8 mouse cellular contexts compared by ENCODE assay signal in the genomic region with DNA sequence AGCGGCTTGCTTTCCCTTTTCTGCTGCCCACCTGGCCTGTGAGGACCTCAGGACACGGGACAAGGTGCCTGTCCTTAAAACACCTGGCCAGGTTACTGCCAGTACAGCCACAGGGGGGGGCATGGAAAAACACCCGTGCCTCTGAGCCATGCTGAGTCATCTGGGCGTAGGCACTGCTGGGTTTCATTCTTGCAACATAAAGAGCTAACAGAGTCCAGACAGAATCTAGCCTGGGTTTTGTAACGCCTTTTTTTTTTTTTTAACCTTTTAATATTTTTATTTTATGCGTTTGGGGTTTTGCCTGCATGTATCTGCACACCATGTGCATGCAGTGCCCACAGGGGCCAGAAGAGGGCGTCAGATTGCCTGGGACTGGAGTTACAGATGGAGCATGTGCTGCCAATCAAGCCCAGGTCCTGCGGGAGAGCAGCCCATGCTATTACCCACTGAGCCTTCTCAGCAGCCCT. TPM values are rescaled to one million over a fixed set of nuclear protein-coding genes. Genes with fewer than 3 reads are reported as not detected.
A peak's percentile ranks its signal among the peaks of the same experiment; 100 is the strongest.
DNase-seq lines count a peak whose midpoint lies in the region; ATAC-seq and TF ChIP-seq lines count a peak whose summit lies in the region.

No protein-coding gene starts in this region.

- no peaks in the 10 kb centered on the region for H3K9me3 ChIP-seq in kidney, embryonic 15.5 days (replicated peaks)
- H3K9me3 ChIP-seq in intestine, embryonic 15.5 days, result no peaks in the 10 kb centered on the region
- H3K9me3 ChIP-seq in midbrain, embryonic 10.5 days (replicated peaks), result no peaks in the 10 kb centered on the region

- no peaks in the 10 kb centered on the region for H3K27me3 ChIP-seq in kidney, adult 2 months (replicated peaks; ENCODE audit: control insufficient read depth, insufficient read depth, low read length)
- no peaks in the 10 kb centered on the region for H3K27me3 ChIP-seq in kidney, embryonic 15.5 days
- no peaks in the 10 kb centered on the region for H3K27me3 ChIP-seq in intestine, embryonic 15.5 days (replicated peaks)
- H3K27me3 ChIP-seq in midbrain, embryonic 10.5 days (ENCODE audit: low read depth, poor library complexity, severe bottlenecking), result no peaks in the 10 kb centered on the region

- no peak overlapping the region for H3K4me3 ChIP-seq in kidney, adult 2 months (ENCODE audit: insufficient read depth, low read depth, low read length)
- H3K4me3 ChIP-seq in kidney, embryonic 15.5 days (replicated peaks), result no peak overlapping the region
- H3K4me3 ChIP-seq in intestine, embryonic 15.5 days (replicated peaks), result no peak overlapping the region
- H3K4me3 ChIP-seq in midbrain, embryonic 10.5 days, result no peak overlapping the region

- H3K4me1 ChIP-seq in kidney, adult 2 months (ENCODE audit: control insufficient read depth, insufficient read depth, low read length), result no peaks in the 10 kb centered on the region
- H3K4me1 ChIP-seq in kidney, embryonic 15.5 days, result no peaks in the 10 kb centered on the region
- H3K4me1 ChIP-seq in intestine, embryonic 15.5 days (replicated peaks), result 0 out of 2 replicates have a peak, but pooled peaks cover 5% of the 10 kb centered on the region
- no peaks in the 10 kb centered on the region for H3K4me1 ChIP-seq in midbrain, embryonic 10.5 days

- TF ChIP-seq CTCF in kidney, adult 2 months (conservative IDR thresholded peaks at IDR 0.05; ENCODE audit: insufficient read depth, insufficient read length, low read depth, low read length), result 0 out of 2 replicates have a peak, but pooled peaks have one; percentile 12

- ATAC-seq in kidney, embryonic 15.5 days (replicated peaks; ENCODE audit: low FRiP score), result no peak
- ATAC-seq in intestine, embryonic 15.5 days, result peak; percentile 81
- peak; percentile 89 for ATAC-seq in megakaryocyte progenitor cell, adult 5-6 weeks (replicated peaks; ENCODE audit: poor library complexity)

- WGBS in kidney, adult 2 months, result 59% methylated on average over 8 of the region's 8 CpGs
- WGBS in kidney, embryonic 15.5 days, result 74% methylated on average over 8 of the region's 8 CpGs
- WGBS in intestine, embryonic 15.5 days, result 57% methylated on average over 8 of the region's 8 CpGs
- WGBS in midbrain, embryonic 10.5 days, result 74% methylated on average over 8 of the region's 8 CpGs

- no peak overlapping the region for H3K9ac ChIP-seq in kidney, embryonic 15.5 days
- no peak overlapping the region for H3K9ac ChIP-seq in intestine, embryonic 15.5 days

- no peak overlapping the region for H3K27ac ChIP-seq in kidney, adult 2 months (ENCODE audit: insufficient read depth, low read depth, low read length)
- H3K27ac ChIP-seq in kidney, embryonic 15.5 days, result no peak overlapping the region
- H3K27ac ChIP-seq in intestine, embryonic 15.5 days, result no peak overlapping the region
- no peak overlapping the region for H3K27ac ChIP-seq in midbrain, embryonic 10.5 days (replicated peaks)

- peak; percentile 39 for DNase-seq in kidney, adult 2 months
- DNase-seq in WW6 (ENCODE audit: low read depth, low spot score), result peak; percentile 68
- DNase-seq in layer of hippocampus, adult 8-10 months (ENCODE audit: low spot score in 2 of 2), result no peak
- no peak for DNase-seq in embryo, embryonic 9.5 days (ENCODE audit: extremely low spot score)
- no peak for DNase-seq in midbrain, embryonic 10.5 days (ENCODE audit: low spot score)

- H3K36me3 ChIP-seq in kidney, adult 2 months (ENCODE audit: control insufficient read depth, insufficient read depth, low read length), result no peaks in the 10 kb centered on the region
- H3K36me3 ChIP-seq in kidney, embryonic 15.5 days, result no peaks in the 10 kb centered on the region
- no peaks in the 10 kb centered on the region for H3K36me3 ChIP-seq in intestine, embryonic 15.5 days
- no peaks in the 10 kb centered on the region for H3K36me3 ChIP-seq in midbrain, embryonic 10.5 days

- no peak for TF ChIP-seq POLR2A in kidney, adult 2 months (IDR thresholded peaks at IDR 0.05; ENCODE audit: low read depth, low read length)

- no peak overlapping the region for H3K4me2 ChIP-seq in kidney, embryonic 15.5 days
- H3K4me2 ChIP-seq in intestine, embryonic 15.5 days (replicated peaks), result no peak overlapping the region

RNA-seq across cellular contexts. Expression of a gene that starts 13.4 kb away (rescaled TPM):
- 76.1 and 89.5 TPM in 2 replicates for polyA plus RNA-seq in kidney, adult 2 months (2012; rRNA removed)
- polyA plus RNA-seq in kidney, embryonic 15.5 days (2015; fragmentation: Nextera tagmentation; extraction: Ambion mirVana), result 21.9 and 25.8 TPM in 2 replicates
- polyA plus RNA-seq in intestine, embryonic 15.5 days (2015; fragmentation: Nextera tagmentation; extraction: Ambion mirVana), result 19.5 and 25.7 TPM in 2 replicates
- total RNA-seq in megakaryocyte progenitor cell, adult 5-6 weeks (2015), result 26.1 and 43.8 TPM in 2 replicates
- 4.8 and 12.0 TPM in 2 replicates for total RNA-seq in megakaryocyte progenitor cell, adult 5-6 weeks (2017)
- 1 to 10 TPM in 2 of 4 experiments, under 1 TPM in 1, not detected in 1; 0.79 to 2.8 (median 2.6) TPM for total RNA-seq in layer of hippocampus, adult 8-10 months (2022)
- 0.37 and 1.3 TPM in 2 replicates for polyA plus RNA-seq in midbrain, embryonic 10.5 days (2016; fragmentation: Nextera tagmentation; extraction: Ambion mirVana)

RNA-seq across cellular contexts. Expression of a gene that starts 56.1 kb away (rescaled TPM):
- 34.0 and 34.5 TPM in 2 replicates for polyA plus RNA-seq in kidney, adult 2 months (2012; rRNA removed)
- 77.1 and 78.1 TPM in 2 replicates for polyA plus RNA-seq in kidney, embryonic 15.5 days (2015; fragmentation: Nextera tagmentation; extraction: Ambion mirVana)
- 61.5 and 63.4 TPM in 2 replicates for polyA plus RNA-seq in intestine, embryonic 15.5 days (2015; fragmentation: Nextera tagmentation; extraction: Ambion mirVana)
- total RNA-seq in megakaryocyte progenitor cell, adult 5-6 weeks (2015), result 76.4 and 79.4 TPM in 2 replicates
- total RNA-seq in megakaryocyte progenitor cell, adult 5-6 weeks (2017), result 40.0 and 56.4 TPM in 2 replicates
- 10 to 100 TPM; 54.3 to 66.2 (median 61.8) TPM for total RNA-seq in layer of hippocampus, adult 8-10 months (2022)
- 99.6 and 101 TPM in 2 replicates for polyA plus RNA-seq in midbrain, embryonic 10.5 days (2016; fragmentation: Nextera tagmentation; extraction: Ambion mirVana)

Comparison
In these comparisons a context has a peak if more than half of its experiments do, and no peak if none do; other contexts are left out.
1. DNase-seq: peak in kidney, adult 2 months (single experiment) and WW6 (single experiment); none in layer of hippocampus, adult 8-10 months (0 of 2), embryo, embryonic 9.5 days (single experiment) and midbrain, embryonic 10.5 days (single experiment).